Mouse (Mus musculus) heart, embryonic 14.5 days (tissue): Measurements from ENCODE around the gene Lingo3. TPM values are rescaled to one million over a fixed set of nuclear protein-coding genes. Genes with fewer than 3 reads are reported as not detected.
A peak's percentile ranks its signal among the peaks of the same experiment; 100 is the strongest.

Source experiments
- ATAC-seq: fragments of 200-750 bp; cut with Nextera tagmentation; 2 replicates; pipeline ENCODE4 v1.8.0; 2017; ENCODE audit warnings: low read depth, moderate TSS enrichment; ENCODE audit not compliant: insufficient number of reproducible peaks, insufficient read depth, low FRiP score
- H3K27ac ChIP-seq, 2 experiments: fragments of 200-500 bp in 1 of 2; fragments of 300-500 bp in 1 of 2; sonication (generic) in 1 of 2; replicated peaks in 1 of 2; 2 replicates each; pipeline ENCODE4 v1.5.1; 2012 to 2014; ENCODE audit warnings: low read depth in 2 of 2, low read length in 2 of 2, control low read depth in 1 of 2, mild to moderate bottlenecking in 1 of 2, mixed read lengths in 1 of 2; ENCODE audit not compliant: control insufficient read depth in 1 of 2, insufficient read depth in 1 of 2
- H3K27me3 ChIP-seq: fragments of 300-500 bp; sonication (generic); 2 replicates; pipeline ENCODE4 v1.6.1; 2014; ENCODE audit warnings: mild to moderate bottlenecking, low read length, control low read depth; ENCODE audit not compliant: control insufficient read depth, insufficient read depth
- H3K36me3 ChIP-seq: fragments of 300-500 bp; sonication (generic); 2 replicates; pipeline ENCODE4 v1.6.1; 2014; ENCODE audit warnings: mild to moderate bottlenecking, control low read depth, low read length, mixed read lengths; ENCODE audit not compliant: control insufficient read depth, insufficient read depth
- H3K4me1 ChIP-seq, 2 experiments: fragments of 200-500 bp in 1 of 2; fragments of 300-500 bp in 1 of 2; sonication (generic) in 1 of 2; 2 replicates each; pipeline ENCODE4 v1.6.1; 2012 to 2014; ENCODE audit warnings: low read length in 2 of 2, control low read depth in 1 of 2, mixed read lengths in 1 of 2; ENCODE audit not compliant: control insufficient read depth in 2 of 2, insufficient read depth in 2 of 2
- H3K4me2 ChIP-seq: fragments of 300-500 bp; sonication (generic); 2 replicates; pipeline ENCODE4 v1.6.1; 2014; ENCODE audit warnings: mild to moderate bottlenecking, low read length
- H3K4me3 ChIP-seq, 2 experiments: fragments of 200-500 bp in 1 of 2; fragments of 300-500 bp in 1 of 2; sonication (generic) in 1 of 2; 2 replicates each; pipeline ENCODE4 v1.5.1; 2012 to 2014; ENCODE audit warnings: low read length in 2 of 2, mild to moderate bottlenecking in 2 of 2, control low read depth in 1 of 2, low read depth in 1 of 2, moderate library complexity in 1 of 2; ENCODE audit not compliant: control insufficient read depth in 1 of 2, insufficient read depth in 1 of 2
- H3K9ac ChIP-seq: fragments of 300-500 bp; sonication (generic); 2 replicates; pipeline ENCODE4 v1.6.1; 2014; ENCODE audit warnings: mild to moderate bottlenecking, low read length
- H3K9me3 ChIP-seq: fragments of 300-500 bp; sonication (generic); 2 replicates; pipeline ENCODE4 v1.6.1; 2016; ENCODE audit warnings: low read length, control low read depth; ENCODE audit not compliant: control insufficient read depth
- WGBS: fragments of 180-500 bp; shearing (Covaris S2); extraction: QIAGEN DNeasy Blood & Tissue Kit; methylation state at CpG from one replicate; pipeline ENCODE4 v1.1.7; 2014; 5-methylcytosine and 5-hydroxymethylcytosine counted together
- polyA plus RNA-seq: library from polyadenylated mRNA; unstranded; fragments of >200 nt; fragmentation: Nextera tagmentation; extraction: Ambion mirVana; gene quantifications from 2 replicates; pipeline ENCODE4 v1.2.1, GENCODE M21; 2014

Lingo3 gene
- polyA plus RNA-seq, 1 experiment from 2014 or later, result 0.46 TPM

- no peak overlapping the region for H3K4me3 ChIP-seq
- peak overlapping the region; percentile 100; the same call in 1 of the 2 replicates for H3K4me2 ChIP-seq
- no peak overlapping the region for H3K27ac ChIP-seq
Measured at GRCm38 (mm10) chr10:80856908-80857307, 13.1 kb upstream of the Lingo3 start.

DNA sequence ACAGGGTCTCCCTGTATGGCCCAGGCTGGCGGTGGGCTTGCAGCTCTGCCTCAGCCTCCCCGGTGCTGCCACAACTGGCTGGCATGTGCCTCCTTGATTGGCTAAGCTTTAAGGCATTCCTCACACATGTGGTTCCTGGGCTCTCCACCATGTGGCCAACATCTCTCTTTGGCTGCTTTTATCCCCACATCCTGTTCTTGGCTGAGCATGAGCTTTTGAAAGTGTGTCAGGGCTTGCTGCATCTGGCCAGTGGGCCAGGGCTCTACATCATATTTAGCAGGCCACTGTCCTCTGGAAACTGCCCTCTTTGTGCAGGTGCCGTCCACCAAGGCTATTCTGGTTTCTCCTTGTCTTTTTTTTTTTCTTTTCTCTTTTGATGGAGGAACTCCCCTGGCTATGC is 12.4 kb upstream of the Lingo3 start:
- H3K27ac ChIP-seq, result no peak overlapping the region
- no peaks in the 10 kb centered on the region for H3K27me3 ChIP-seq
- H3K9ac ChIP-seq, result peak overlapping the region; percentile 91
- H3K4me1 ChIP-seq, result peaks cover 10 to 23% of the 10 kb centered on the region in 2 experiments
- ATAC-seq, result no peak
- H3K36me3 ChIP-seq, result peaks cover 28% of the 10 kb centered on the region
- 72% methylated on average over 3 of the region's 3 CpGs for WGBS
- H3K9me3 ChIP-seq, result no peaks in the 10 kb centered on the region
- peak overlapping the region in 1 of 2 experiments; percentile 92; a peak in 1 of 4 replicates for H3K4me3 ChIP-seq
- H3K4me2 ChIP-seq, result peak overlapping the region; percentile 100

More at GRCm38 (mm10) chr10:80856908-80857307, 13.1 kb upstream of the Lingo3 start:
- Histone ChIP-seq H3K27me3 (no peaks in the 10 kb centered on the region), H3K36me3 (peaks cover 28% of the 10 kb centered on the region), H3K4me1 (peaks cover 10 to 23% of the 10 kb centered on the region in 2 experiments), H3K9ac (0 out of 2 replicates have a peak overlapping the region, but pooled peaks have one; percentile 11), H3K9me3 (no peaks in the 10 kb centered on the region)
- ATAC-seq, result no peak
- 76% methylated on average over 5 of the region's 5 CpGs for WGBS

DNA sequence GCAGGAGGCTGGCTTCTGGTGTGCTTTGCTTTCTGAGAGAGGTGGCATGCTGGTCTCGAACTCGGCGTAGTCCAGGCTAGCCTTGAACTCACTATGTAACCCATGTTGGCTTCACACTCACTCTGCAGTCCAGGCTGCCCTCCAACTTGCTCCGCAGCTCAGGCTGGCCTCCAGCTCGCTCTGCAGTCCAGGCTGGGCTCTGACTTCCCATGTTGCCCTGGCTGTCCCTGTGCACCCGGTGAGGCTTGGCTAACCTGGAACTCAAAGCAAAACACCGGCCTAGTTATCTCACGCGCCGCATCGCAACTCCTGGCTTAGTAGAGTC is 11.9 kb upstream of the Lingo3 start:
- ATAC-seq, result no peak
- peaks cover 30% of the 10 kb centered on the region for H3K36me3 ChIP-seq
- no peaks in the 10 kb centered on the region for H3K9me3 ChIP-seq
- H3K27ac ChIP-seq, result no peak overlapping the region
- 10% methylated on average over 11 of the region's 11 CpGs for WGBS
- H3K4me1 ChIP-seq, result peaks cover 10 to 23% of the 10 kb centered on the region in 2 experiments
- peak overlapping the region; percentile 91 for H3K9ac ChIP-seq
- H3K4me2 ChIP-seq, result peak overlapping the region; percentile 100
- peak overlapping the region; percentile 92 to 99 for H3K4me3 ChIP-seq
- no peaks in the 10 kb centered on the region for H3K27me3 ChIP-seq

GRCm38 (mm10) chr10:80854913-80855748 is 11.3 kb upstream of the Lingo3 start, which contains the start of the genes Lsm7 and Sppl2b:
Gene Lsm7 (minus strand): TSS chr10:80855209.
Gene Sppl2b (plus strand): TSS chr10:80855275.
- under 1% methylated on average over 79 of the region's 81 CpGs for WGBS
- ATAC-seq, result peak; percentile 76

GRCm38 (mm10) chr10:80848571-80848970 is 4.7 kb upstream of the Lingo3 start:
- no peak overlapping the region for H3K9ac ChIP-seq
- H3K27me3 ChIP-seq, result peaks cover 19% of the 10 kb centered on the region
- WGBS, result 8% methylated on average over 10 of the region's 10 CpGs
- no peak overlapping the region for H3K4me3 ChIP-seq
- peaks cover 27% of the 10 kb centered on the region for H3K36me3 ChIP-seq
- no peak for ATAC-seq
- no peak overlapping the region for H3K4me2 ChIP-seq
- no peak overlapping the region for H3K27ac ChIP-seq
- peaks cover 0 to 7% of the 10 kb centered on the region in 2 experiments; a peak in 2 of 4 replicates for H3K4me1 ChIP-seq
- H3K9me3 ChIP-seq, result no peaks in the 10 kb centered on the region

More at GRCm38 (mm10) chr10:80854913-80855748, 11.3 kb upstream of the Lingo3 start, which contains the start of the genes Lsm7 and Sppl2b:
- Histone ChIP-seq H3K4me3 (peak within 1 kb of the TSS; percentile 92 to 99), H3K27ac (peak within 1 kb of the TSS in 1 of 2 experiments; percentile 68; a peak in 3 of 4 replicates), H3K4me1 (peaks cover 10 to 23% of the 10 kb centered on the region in 2 experiments), H3K9ac (peak within 1 kb of the TSS; percentile 91), H3K4me2 (peak within 1 kb of the TSS; percentile 100), H3K36me3 (peaks cover 30% of the 10 kb centered on the region), H3K9me3 (no peaks in the 10 kb centered on the region), H3K27me3 (no peaks in the 10 kb centered on the region)

DNA sequence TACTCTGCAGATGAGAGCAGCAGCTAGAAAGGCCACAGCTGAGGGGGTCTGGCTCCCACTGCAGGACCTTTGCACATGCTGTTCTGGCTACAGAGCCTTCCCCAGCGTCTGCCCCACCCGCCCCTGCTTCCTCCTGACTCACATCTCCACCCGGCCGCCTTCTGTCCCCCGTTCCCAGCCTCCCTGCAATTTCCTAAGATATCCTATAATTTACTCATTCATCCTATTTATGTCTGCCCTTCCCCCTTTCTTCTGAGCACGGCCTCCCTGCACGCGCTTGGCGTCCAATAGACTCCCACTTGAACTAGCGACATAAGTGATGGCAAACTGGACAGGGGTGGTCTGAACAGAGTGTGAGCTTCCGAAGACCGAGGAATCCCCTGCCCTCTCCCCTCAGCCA is 1.9 kb upstream of the Lingo3 start:
- Histone ChIP-seq H3K4me3 (no peak overlapping the region), H3K27me3 (peaks cover 41% of the 10 kb centered on the region), H3K4me1 (peaks cover 0 to 9% of the 10 kb centered on the region in 2 experiments; a peak in 2 of 4 replicates), H3K4me2 (no peak overlapping the region), H3K36me3 (no peaks in the 10 kb centered on the region), H3K27ac (no peak overlapping the region), H3K9ac (no peak overlapping the region), H3K9me3 (no peaks in the 10 kb centered on the region)
- ATAC-seq, result no peak
- WGBS, result 70% methylated on average over 12 of the region's 12 CpGs

GRCm38 (mm10) chr10:80845055-80845693 is 1.3 kb upstream of the Lingo3 start:
- ATAC-seq, result no peak
- Histone ChIP-seq H3K27ac (no peak overlapping the region), H3K27me3 (peaks cover 41% of the 10 kb centered on the region), H3K4me2 (no peak overlapping the region), H3K36me3 (no peaks in the 10 kb centered on the region), H3K9ac (0 out of 2 replicates have a peak overlapping the region, but pooled peaks have one; percentile 8), H3K9me3 (no peaks in the 10 kb centered on the region), H3K4me1 (peaks cover 0 to 9% of the 10 kb centered on the region in 2 experiments; a peak in 2 of 4 replicates), H3K4me3 (no peak overlapping the region)
- WGBS, result 41% methylated on average over 8 of the region's 8 CpGs
